Mouse (Mus musculus): Measurements from ENCODE around the gene F2rl2.

F2rl2 gene

DNA sequence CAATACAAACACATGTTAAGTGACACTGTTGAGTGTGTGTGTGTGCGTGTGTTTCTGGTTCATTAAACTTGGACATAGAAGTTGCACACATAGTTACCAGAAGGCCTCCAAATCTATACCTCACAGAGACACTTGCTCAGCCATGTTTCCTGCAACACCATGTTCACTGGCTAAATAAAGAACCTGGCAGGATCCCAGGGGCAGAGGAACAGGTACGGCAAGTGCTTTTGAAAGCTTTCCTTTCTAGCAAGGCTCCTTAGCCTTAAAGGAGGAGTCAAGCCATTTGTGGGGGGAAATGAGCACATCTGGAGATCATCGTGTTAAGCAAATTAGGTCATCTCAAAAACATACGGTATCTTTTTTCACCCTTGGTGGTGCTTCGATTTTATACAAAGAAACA is 6.7 kb downstream of the F2rl2 start:
- no peak for DNase-seq (ENCODE audit: low spot score)

DNA sequence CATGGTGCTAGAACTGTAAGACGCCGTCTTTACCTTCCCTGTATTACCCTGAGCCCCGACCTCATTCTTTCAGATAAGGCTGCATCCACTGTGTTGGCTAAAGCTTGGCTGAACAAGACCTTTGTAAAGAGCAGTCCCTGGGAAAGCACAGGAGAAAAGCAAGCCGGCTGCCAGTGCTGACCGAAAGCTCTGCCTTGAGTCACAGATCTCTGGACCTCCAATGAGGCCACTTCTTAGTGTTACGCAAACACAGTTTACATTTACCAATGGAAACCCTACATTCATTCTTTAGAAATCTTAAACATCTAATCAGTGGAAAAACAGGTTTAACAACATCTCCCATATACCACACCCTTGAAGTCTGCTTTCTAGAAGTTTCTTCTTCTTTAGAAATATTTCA is 8.9 kb downstream of the F2rl2 start:
- DNase-seq (ENCODE audit: low spot score): no peak

DNA sequence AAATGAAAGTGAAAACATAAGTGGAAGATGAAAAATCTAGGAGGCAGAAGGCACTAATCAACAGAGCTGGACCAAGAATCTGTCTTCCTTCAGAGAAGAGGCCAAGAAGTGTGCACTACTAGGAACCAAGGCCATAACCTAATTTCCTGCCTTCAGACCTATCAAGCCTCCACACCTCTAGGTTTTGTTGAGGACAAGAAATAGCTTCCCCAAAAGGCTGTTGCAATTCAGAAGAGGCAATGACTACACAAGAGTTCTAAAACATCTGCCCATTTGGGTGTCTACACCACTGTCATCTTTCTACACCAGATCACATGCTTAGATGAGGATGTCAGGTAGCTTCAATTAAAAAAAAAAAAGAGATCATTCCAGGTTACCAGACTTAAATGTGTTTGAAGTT is 15.4 kb downstream of the F2rl2 start:
- DNase-seq (ENCODE audit: low spot score): no peak

DNA sequence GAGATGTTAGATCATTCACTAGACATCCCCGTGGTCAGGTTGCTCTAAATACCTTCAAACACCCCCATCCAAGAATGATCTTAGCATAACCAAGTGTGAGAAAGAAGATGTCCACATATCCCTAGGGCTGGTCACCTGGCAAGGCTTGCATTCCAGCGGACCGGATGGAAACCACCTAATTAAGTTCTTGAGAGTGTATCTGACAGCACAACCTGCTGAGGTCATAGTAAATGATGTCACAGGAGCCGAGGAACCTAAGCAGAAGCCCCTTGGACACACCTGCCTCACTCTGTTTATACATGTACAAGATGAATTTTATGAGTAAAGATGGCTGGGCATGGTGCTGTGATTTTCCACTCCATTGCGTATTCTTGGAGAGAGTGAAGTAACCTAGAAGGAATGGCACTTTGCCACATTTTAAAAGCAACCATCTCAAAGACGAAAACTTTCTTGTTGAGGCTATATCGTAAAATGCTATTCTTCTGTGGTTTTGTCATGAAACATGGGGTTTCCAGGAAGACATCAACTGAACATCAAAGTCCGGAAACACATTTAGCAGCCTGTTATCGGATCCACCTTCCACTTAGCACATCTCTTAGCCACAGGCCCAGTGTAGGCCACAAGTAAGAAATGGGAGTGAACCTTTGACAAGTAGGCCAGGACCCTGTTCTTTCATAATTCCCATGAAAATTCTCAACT is 16.1 kb downstream of the F2rl2 start:
- DNase-seq (ENCODE audit: low spot score): no peak

DNA sequence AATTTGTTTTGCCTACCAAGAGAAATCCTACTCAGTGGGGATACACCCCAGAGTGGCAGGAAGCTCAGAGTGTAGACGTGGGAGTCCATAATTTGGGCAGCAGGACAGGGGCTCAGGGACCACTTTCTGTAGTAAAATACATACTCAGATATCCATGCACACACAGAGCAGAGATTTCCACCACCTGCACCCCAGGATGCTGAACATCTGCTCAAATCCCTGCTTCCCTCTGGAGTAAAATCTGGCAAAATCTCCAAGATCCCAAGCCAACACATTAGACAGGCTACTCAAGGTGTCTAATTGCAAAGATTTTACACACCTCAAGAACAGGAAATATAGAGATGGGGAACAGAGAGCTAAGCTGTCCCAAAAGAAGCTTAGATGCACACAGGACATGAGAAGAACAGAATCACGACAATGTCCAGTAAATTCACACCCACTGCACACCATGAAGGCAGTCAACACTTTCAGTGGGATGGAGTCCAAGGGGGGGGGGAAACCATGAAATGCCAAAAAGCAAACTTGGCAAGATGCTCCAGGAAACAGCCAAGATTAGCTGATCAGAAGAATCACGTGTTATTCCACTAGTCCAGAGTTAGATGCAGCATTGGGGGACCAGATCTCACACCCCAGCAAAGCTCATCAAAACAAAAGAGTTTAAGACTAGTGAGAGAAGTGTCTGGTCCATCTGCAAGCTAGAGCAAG is 17.8 kb downstream of the F2rl2 start:
- DNase-seq (ENCODE audit: low spot score): no peak

DNA sequence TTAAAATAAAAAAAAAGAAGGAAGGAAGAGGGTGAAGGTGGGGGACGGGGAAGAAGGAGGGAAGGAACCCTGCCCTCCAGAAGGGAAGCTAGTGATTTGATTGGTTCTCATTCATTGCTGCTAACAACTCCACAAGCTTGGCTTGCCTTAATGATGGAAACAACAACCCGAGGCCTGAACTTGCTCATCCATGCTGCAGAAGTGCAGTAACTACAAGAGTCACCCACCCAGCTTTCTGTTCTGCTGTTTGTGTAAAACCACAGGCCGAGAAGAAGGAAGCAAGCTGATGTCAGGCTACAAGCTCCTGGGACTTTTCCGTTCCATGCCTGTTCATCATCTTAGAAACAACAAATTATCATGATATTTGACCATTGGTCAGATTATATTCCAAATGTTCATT is 18.7 kb downstream of the F2rl2 start:
- DNase-seq (ENCODE audit: low spot score): no peak

DNA sequence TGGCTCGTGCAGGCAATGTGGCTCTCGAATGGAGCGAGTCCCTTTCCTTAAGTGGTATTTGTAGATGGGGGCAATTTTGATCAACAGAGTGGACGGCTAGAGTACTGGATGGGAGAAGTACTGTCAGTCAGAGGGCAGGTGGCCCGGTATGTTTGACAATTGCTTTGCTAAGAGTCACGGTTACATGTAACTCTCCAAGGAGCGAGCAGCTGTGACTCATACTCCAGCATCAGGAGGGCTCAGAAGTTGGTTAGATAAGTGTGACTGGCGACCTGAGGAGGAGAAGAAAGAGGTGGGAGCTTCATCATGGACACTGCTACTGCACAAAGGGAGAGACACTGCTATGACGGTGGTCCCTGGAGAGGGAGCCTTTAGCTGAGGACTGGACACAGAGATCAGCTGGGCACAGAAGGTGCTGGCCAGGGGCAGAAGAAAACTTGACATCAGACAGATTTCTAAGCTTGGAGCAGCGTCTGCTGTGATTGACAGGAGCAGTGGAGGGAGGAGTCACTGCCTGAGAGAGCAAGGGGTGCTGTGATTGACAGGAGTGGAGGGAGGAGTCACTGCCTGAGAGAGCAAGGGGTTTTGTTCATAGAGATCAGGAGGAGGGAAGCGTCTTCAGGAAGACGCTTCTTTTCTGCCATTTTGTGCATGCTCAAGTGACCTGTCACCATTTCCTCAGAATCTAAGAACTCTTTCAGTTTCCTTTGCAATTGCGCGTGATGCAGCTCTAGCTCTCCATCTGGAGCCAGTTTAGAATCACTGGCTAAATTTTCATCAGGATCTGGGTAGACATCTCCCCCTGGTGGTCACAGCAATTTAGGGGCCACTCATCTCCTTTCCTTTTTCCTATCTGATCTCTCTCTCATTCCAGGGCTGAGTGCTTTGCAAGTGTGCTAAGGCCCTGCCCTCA is 22.9 kb downstream of the F2rl2 start:
- DNase-seq (ENCODE audit: low spot score): peak; percentile 80

DNA sequence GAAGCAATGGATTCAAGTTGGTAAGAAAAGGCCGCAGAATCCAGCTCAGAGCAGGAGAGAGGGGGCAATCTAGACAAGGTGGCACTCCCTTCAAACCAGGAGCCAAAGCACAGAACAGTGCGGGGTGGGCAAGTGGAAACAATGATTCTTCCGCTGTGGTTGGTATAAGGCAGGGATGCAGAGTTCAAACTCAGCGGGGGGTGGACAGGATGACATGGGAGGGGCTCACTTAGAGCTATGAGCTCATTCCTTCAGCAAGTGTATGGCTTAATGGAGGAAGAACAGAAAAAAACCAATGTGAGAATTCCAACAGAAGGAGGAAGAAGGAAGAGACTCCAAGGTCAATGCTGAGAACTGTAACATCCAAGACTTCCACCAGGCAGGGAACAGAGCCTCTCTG is 33.8 kb downstream of the F2rl2 start:
- no peak for DNase-seq (ENCODE audit: low spot score)

DNA sequence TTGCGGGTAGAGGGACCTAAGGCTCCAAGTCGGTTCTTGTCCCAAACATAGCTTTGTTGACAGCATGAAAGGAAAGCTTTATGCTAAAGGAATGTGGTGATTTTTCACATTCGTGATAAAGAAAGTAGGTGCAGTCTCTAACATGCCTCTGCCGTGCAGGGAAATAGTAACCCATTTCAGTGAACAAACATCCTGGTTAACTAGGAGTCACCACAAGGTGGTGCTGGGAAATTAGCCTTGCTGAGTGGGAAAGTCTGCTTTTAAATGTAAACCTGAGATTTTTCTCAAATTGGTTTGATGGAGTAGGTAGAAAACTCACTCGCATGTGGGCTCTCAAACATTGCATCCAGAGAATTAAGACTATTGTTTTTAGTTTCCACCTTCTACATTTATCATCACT is 43.0 kb downstream of the F2rl2 start:
- peak; percentile 26 for DNase-seq (ENCODE audit: low spot score)

DNA sequence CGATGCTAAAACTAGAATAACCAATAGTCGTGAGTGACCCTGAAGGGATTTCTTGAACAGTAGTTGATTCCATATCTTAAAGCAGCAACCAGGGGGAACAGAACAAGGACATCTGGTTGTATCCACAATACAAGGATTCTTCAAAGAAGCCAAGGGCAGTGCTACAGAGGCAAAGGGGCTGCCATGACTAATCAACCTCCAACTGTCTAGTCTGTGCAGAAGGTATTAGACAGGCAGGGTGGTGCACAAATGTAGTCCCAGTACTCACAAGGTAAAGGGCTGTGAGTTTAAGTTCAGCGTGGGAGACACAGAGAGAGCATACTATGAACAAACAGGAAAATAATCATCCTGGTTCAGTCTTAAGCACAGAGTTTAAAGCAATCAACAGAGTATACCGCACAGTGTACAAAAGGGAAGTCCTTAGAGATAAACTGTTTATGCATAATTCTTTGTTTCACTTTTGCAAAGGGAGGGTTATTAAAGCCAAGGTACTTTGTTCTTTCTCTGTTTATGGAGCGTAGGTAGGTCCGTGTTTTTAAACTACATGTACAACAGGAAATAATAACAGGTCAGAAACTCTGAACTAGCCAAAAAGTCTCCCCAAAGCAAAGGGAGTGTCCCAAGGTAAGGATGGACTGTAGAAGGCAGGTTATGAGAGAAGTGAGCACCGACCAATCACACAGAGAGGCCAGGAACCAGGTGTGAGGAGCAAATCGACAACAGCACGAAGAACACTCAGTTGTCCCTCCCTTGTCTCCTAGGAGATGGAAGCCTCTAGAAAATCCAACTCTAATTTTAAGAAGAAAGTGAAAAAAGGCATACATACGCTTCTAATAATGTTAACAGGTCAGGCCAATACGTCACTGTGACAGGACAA is 45.4 kb downstream of the F2rl2 start:
- no peak for DNase-seq (ENCODE audit: low spot score)

DNA sequence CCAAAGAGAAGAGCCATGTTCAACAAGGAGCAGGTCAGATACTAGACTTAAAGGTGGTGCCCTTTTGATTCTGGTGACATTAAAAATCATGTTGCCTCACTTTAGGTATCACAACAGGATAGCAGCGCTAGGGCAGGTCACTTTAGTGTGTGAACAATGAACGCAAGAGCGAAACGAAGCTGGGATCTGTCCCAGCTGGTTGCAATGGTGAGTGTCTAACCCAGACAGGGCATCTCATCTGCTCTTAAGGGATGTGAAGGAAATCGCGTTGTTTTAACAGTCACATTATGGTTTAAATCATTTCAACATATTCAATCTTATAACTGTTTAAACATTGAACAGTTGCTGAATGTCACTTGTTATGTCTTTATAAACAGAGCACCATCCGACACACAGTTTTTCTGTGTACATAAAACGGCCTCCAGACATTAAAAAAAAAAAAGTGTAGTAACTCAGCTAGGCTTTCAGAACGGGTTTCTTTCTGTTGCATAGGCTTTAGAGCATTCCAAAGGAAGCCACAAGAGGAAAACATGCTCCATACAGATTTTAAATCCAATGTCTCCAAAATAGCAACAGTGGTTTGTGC is 46.3 kb downstream of the F2rl2 start:
- no peak for DNase-seq (ENCODE audit: low spot score)

DNA sequence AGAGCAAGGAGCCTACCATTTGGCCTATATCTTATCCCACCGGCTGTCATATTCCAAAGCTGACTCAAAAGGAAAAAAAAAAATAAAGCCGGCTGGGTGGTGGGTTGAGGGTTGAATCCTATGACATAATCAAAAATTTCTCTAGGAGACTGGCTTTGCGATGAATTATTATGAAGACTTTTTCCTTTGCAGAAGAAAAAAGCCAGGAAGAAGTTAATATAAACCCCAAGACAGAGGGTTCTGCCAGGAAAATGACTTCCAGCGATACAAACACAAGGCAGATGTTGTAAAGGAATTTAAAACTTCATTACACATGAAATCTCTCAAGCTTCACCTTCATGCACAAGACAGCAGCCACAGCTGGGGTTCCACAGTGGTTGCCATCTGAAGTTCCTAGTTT is 48.8 kb downstream of the F2rl2 start:
- no peak for DNase-seq (ENCODE audit: low spot score)

DNA sequence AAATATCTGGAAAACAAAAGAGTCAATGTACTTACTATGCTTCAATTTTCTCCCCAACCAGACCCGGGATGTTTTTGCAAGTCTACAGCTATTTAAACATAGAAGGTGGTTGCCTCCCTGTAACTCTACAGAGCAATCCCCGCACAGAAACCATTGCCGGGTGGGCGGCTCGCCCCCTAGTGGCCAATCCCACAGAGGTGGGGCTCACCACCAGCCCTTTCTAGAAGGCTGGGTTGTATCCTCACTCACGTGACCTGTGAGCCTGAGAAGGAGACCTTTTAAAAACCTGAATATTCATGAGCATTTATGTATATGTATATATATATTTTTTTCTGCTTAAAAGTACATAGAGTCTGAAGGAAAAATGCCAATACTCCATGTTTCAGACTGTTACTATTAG is 49.9 kb downstream of the F2rl2 start:
- peak; percentile 68 for DNase-seq (ENCODE audit: low spot score)

DNA sequence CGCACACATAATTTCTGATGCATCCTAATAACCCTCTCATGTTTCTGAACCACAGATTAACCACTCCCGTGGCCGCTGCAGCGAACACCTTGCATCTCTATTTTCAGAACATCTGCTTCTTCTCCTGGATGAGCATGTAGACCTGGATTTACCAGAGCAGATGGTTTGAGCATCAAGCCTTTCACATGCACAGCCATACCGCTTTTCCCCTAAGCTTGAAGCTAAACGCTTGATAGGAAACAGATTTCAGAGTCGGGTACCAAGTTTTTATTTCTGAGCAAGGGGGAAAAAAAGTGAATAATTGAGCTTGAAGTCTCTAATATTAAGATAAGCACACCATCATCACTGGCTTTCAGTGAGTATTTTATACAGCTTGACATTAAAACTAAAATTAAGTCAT is 50.4 kb downstream of the F2rl2 start:
- DNase-seq (ENCODE audit: low spot score): no peak

DNA sequence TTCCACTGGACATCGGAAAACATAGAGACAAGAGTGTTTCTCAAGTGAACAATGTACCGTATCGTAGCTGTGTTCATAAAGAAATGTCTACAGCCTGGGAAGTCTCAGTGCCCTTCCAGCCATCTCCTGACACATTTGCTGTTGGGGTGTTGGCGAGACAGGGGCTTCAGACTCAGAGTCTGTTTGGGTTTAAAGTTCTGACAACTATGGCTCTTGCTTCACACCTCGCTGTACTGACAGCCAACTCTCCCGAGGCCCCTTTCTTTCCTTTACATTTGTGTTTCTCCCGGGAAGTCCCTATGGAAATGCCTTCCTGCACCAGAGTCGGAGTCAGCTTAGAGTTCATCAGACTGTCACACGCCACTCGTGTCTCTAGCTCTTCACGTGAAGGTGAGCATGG is 50.9 kb downstream of the F2rl2 start:
- no peak for DNase-seq (ENCODE audit: low spot score)

Measured in embryo, embryonic 10 days (tissue).